Mouse (Mus musculus) myocyte (in vitro differentiated cells): Measurements from ENCODE around the gene Tspo.

Experiments
- MYOG ChIP-seq, 3 experiments: IDR thresholded peaks; one replicate each; pipeline ENCODE4 v1.6.1; 2011; ENCODE audit warnings: control low read depth in 2 of 3, low read depth in 2 of 3, mild to moderate bottlenecking in 2 of 3; ENCODE audit not compliant: insufficient read length in 2 of 3, control insufficient read depth in 1 of 3, insufficient read depth in 1 of 3
- POLR2A ChIP-seq: IDR thresholded peaks from one replicate; pipeline ENCODE4 v1.6.1; 2011; ENCODE audit warnings: low read depth, mild to moderate bottlenecking, control low read depth, moderate library complexity; ENCODE audit not compliant: insufficient read length
- TCF12 ChIP-seq: IDR thresholded peaks from one replicate; pipeline ENCODE4 v1.6.1; 2011; ENCODE audit warnings: mild to moderate bottlenecking, control low read depth; ENCODE audit not compliant: poor library complexity, insufficient read depth, severe bottlenecking

- TF ChIP-seq TCF12 (no peak), POLR2A (no peak), MYOG (IDR thresholded peaks at IDR 0.05; ENCODE audit: control insufficient read depth in 1 of 3, insufficient read depth in 1 of 3, insufficient read length in 2 of 3, low read depth in 2 of 3) (no peak)
Measured at GRCm38 (mm10) chr15:83590841-83591240, 27.4 kb downstream of the Tspo start.
